Mouse (Mus musculus) stomach, postnatal 0 days (tissue): ENCODE measurements around the gene Nacc1.

Source experiments
- CTCF ChIP-seq: IDR thresholded peaks from 2 replicates; pipeline ENCODE4 v1.5.1; 2016; ENCODE audit warnings: antibody characterized with exemption, low read depth, mild to moderate bottlenecking, moderate library complexity
- EP300 ChIP-seq: optimal IDR thresholded peaks from 2 replicates; pipeline ENCODE3; 2016; ENCODE audit warnings: antibody characterized with exemption

DNA sequence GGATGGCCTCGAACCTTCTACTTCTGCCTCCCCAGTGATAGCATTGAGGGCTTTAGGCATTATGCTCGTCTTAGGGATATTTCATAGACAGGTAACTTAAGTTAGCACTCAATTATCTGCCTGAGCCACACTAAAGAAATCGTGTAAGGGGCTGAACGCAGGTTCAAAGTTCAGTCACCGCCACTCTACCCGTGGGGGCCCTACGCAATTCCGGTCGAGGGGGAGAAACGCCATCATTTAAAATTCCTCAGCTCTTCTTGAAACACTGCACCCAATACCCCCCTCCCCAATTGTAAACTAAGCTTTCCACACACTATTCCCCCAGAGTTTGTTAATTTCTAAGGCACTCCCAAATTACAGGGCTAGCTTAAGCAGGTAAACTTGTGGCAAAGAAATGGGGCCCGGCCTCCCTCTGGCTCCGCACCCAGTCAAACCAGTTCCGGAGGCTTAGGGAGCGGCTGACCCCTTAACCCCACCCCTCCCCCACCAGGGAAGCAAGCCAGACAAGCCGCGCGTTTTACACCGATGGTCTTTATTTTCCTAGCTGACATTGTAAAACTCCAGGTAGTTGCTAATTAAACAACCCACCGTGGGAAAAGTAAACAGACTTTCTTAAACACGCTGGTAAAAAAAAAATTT is 26.7 kb downstream of the Nacc1 start:
- TF ChIP-seq CTCF (no peak), EP300 (no peak)
